Mouse (Mus musculus): ENCODE measurements at regions not wholly inside any gene's neighbourhood (a gene's known extent, or its start where the extent isn't known, plus 50 kb on each side); places are given as distances from the start of the nearest gene placed in this dataset.
A peak's percentile ranks its signal among the peaks of the same experiment; 100 is the strongest.
"Not testable (repeated sequence)": the region's sequence is repeated elsewhere in the genome, so short reads cannot be mapped to it uniquely, and the experiment has no call there.

- DNase-seq (ENCODE audit: inconsistent ontology term) = no peak
Measured at GRCm38 (mm10) chr14:107214391-107214790, 1108.4 kb downstream of the Trim52 start.

- no peak for DNase-seq (ENCODE audit: inconsistent ontology term)
Measured at GRCm38 (mm10) chr14:107264182-107264581, 1158.2 kb downstream of the Trim52 start.

GRCm38 (mm10) chr14:107280346-107280745, 1174.3 kb downstream of the Trim52 start:
- DNase-seq (ENCODE audit: inconsistent ontology term) = not testable (repeated sequence)

GRCm38 (mm10) chr14:107329302-107329701, 1223.3 kb downstream of the Trim52 start:
- no peak for DNase-seq (ENCODE audit: inconsistent ontology term)

- peak; percentile 83 for DNase-seq (ENCODE audit: inconsistent ontology term)
Measured at GRCm38 (mm10) chr14:107340205-107340604, 1234.2 kb downstream of the Trim52 start.

GRCm38 (mm10) chr14:107362788-107363187, 1256.8 kb downstream of the Trim52 start:
- no peak for DNase-seq (ENCODE audit: inconsistent ontology term)

Data from Muller cell, postnatal 12 days (primary cell).